Mouse (Mus musculus) MEL (cell line): Measurements from ENCODE around the gene Faim2.

Experiments
- CTCF ChIP-seq, 3 experiments: IDR thresholded peaks in 2 of 3; conservative IDR thresholded peaks in 1 of 3; 2 replicates each; pipeline ENCODE4 v1.5.1; 2011 to 2012; ENCODE audit warnings: low read length in 3 of 3, low read depth in 2 of 3, mild to moderate bottlenecking in 2 of 3, improper control_type of control experiment in 1 of 3, inconsistent platforms in 1 of 3, mixed read lengths in 1 of 3, moderate library complexity in 1 of 3; ENCODE audit not compliant: control insufficient read depth in 1 of 3, insufficient read depth in 1 of 3, poor library complexity in 1 of 3, severe bottlenecking in 1 of 3
- JUND ChIP-seq: IDR thresholded peaks from 2 replicates; pipeline ENCODE4 v1.6.1; 2011; ENCODE audit warnings: low read depth, mild to moderate bottlenecking, improper control_type of control experiment, low read length
- MAFK ChIP-seq: IDR thresholded peaks from 2 replicates; pipeline ENCODE4 v1.6.1; 2011; ENCODE audit warnings: low read depth, mild to moderate bottlenecking, low read length, improper control_type of control experiment, borderline replicate concordance
- MAX ChIP-seq: IDR thresholded peaks from 2 replicates; pipeline ENCODE4 v1.6.1; 2011; ENCODE audit warnings: low read length, improper control_type of control experiment
- MEF2A ChIP-seq: IDR thresholded peaks from 2 replicates; pipeline ENCODE4 v1.6.1; 2014; ENCODE audit warnings: low read depth, mild to moderate bottlenecking, inconsistent platforms, low read length, improper control_type of control experiment; ENCODE audit not compliant: poor library complexity, insufficient replicate concordance, severe bottlenecking; ENCODE audit errors: extremely low read depth
- MYC ChIP-seq: IDR thresholded peaks from 2 replicates; pipeline ENCODE4 v1.6.1; 2011; ENCODE audit warnings: low read depth, mild to moderate bottlenecking, low read length, improper control_type of control experiment, moderate library complexity
- POLR2A ChIP-seq, 2 experiments: IDR thresholded peaks; 2 replicates each; pipeline ENCODE4 v1.6.1; 2011 to 2012; ENCODE audit warnings: low read length in 2 of 2, mild to moderate bottlenecking in 2 of 2, control low read depth in 1 of 2, improper control_type of control experiment in 1 of 2, low read depth in 1 of 2, moderate library complexity in 1 of 2; ENCODE audit not compliant: control insufficient read depth in 1 of 2, insufficient read depth in 1 of 2, poor library complexity in 1 of 2
- POLR2AphosphoS5 ChIP-seq: IDR thresholded peaks from 2 replicates; pipeline ENCODE4 v1.6.1; 2012; ENCODE audit warnings: low read depth, borderline replicate concordance, mild to moderate bottlenecking, inconsistent platforms, low read length, moderate library complexity, mixed read lengths
- TBP ChIP-seq: IDR thresholded peaks from 2 replicates; pipeline ENCODE4 v1.8.0; 2011; ENCODE audit warnings: low read depth, low read length, improper control_type of control experiment

DNA sequence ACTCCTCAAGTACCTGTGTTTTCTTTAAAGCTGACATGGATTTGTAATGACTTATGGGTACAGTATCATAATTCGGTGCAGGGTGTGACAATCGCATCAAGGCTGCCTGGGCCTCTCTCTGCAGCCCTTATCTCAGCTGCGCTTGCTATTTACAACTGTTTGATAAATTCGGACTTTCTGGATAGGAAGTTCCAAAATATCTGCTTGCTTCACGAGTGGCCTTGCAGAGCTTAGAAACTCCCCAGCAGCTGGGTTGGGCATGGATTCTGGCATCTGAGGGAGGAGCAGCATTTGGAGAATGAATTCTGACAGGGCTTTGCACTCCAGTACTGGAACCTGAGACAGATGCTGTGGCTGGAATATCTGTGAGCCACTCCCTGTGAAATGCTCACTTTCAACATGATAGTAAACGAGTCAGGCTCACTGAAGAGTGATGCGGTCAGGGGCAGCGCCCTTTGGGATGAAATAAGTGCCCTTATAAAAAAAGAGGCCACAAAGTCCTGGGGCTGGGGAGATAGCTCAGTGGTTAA lies 78.1 kb downstream of the Faim2 start:
- TF ChIP-seq CTCF (IDR thresholded peaks at IDR 0.05 in 2 of 3, conservative IDR thresholded peaks at IDR 0.05 in 1 of 3; ENCODE audit: control insufficient read depth in 1 of 3, insufficient read depth in 1 of 3, low read depth in 2 of 3, low read length in 3 of 3, poor library complexity in 1 of 3, severe bottlenecking in 1 of 3) (no peak), MEF2A (no peak), JUND (no peak), MAX (no peak), MYC (peak; percentile 75), POLR2A (IDR thresholded peaks at IDR 0.05; ENCODE audit: control insufficient read depth in 1 of 2, insufficient read depth in 1 of 2, low read depth in 1 of 2, low read length in 2 of 2, poor library complexity in 1 of 2) (no peak), POLR2AphosphoS5 (no peak), MAFK (peak; percentile 59; the same call in 1 of the 2 replicates), TBP (peak; percentile 72; the same call in 1 of the 2 replicates)
